Mouse (Mus musculus): ENCODE measurements around the gene Morn3.

DNA sequence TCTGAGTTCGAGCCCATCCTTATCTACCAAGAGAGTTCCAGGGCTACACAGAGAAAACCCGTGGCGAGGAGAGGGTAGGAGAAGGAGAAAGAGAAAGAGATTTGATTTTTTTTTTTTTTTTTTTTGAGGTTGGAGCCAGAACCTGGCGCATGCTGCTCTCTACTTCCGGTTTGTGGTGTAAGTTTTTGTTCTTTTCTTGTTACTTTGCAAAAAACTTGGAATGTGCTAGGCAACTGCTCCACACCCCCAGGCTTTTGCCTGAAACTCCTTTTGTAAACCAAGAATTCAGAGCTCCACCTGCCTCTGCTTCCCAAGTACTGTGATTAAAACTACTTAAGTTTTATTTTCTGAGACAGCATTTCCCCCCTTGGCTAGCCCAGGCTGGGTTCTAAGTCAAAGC, 8.7 kb downstream of the Morn3 start:
- TF ChIP-seq GATA1 (IDR thresholded peaks at IDR 0.05; ENCODE audit: low read length) (no peak), TAL1 (IDR thresholded peaks at IDR 0.05; ENCODE audit: low read length) (no peak)

All from erythroblast, embryonic 14.5 days (primary cell).